Mouse (Mus musculus): ENCODE measurements around the gene Tom1l2.

DNA sequence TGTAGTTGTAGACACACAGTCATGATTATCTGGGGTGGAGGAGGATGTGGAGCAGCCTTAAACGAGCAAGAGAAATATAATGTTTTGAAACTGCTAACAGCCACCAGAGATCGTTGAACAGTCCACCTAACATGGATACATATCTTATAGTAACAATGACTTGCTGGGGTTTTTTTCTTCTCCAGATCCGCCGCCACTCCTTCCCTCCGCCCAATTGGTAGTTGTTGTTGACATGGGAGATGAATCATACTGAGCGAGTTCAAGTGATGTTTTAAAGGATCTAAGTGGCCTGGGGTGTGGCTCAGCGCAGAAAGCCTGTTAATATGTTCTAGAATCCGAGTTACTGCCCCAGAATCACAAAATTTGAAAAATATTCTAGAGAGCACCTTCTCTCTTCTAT, 133.1 kb downstream of the Tom1l2 start:
- TF ChIP-seq CEBPB (IDR thresholded peaks at IDR 0.05; ENCODE audit: insufficient read depth, poor library complexity, severe bottlenecking), result no peak
- TF ChIP-seq E2F4 (IDR thresholded peaks at IDR 0.05; ENCODE audit: insufficient read depth), result no peak
- no peak for TF ChIP-seq USF1 (IDR thresholded peaks at IDR 0.05; ENCODE audit: low read depth)
- TF ChIP-seq POLR2A (IDR thresholded peaks at IDR 0.05; ENCODE audit: insufficient read length, low read depth), result no peak
